Mouse (Mus musculus) layer of hippocampus, postnatal 36 days (tissue): Measurements from ENCODE around the gene Cmas. TPM values are rescaled to one million over a fixed set of nuclear protein-coding genes. Genes with fewer than 3 reads are reported as not detected.

ENCODE experiments used
- total RNA-seq, 2 experiments: library from RNA; stranded (reverse); gene quantifications; 2 replicates each; pipeline ENCODE4 v1.2.3; 2021

Cmas gene
- total RNA-seq, 2 experiments from 2014 or later = 93.1 to 101 TPM

Other genes starting within 250 kb of the Cmas start
- gene Ldhb, start 248.7 kb upstream of the Cmas start, total RNA-seq = 100 to 1,000 TPM; 518 to 567 TPM
- gene Kcnj8, start 185.1 kb upstream of the Cmas start, total RNA-seq = 1 to 10 TPM; 1.5 to 2.0 TPM
- 1 to 10 TPM; 3.1 to 3.3 TPM for gene Abcc9, start 54.4 kb upstream of the Cmas start, total RNA-seq
- gene Sult6b2, start 47.8 kb downstream of the Cmas start, total RNA-seq = not detected
- gene St8sia1, start 207.8 kb downstream of the Cmas start, total RNA-seq = 10 to 100 TPM; 34.6 to 34.9 TPM